Mouse (Mus musculus): Measurements from ENCODE around the gene Sclt1. TPM values are rescaled to one million over a fixed set of nuclear protein-coding genes. Genes with fewer than 3 reads are reported as not detected.

The Sclt1 gene
- polyA plus RNA-seq, 1 experiment = 2.1 TPM

GRCm38 (mm10) chr3:41607050-41607449 is 135.3 kb downstream of the Sclt1 start:
- no peaks in the 10 kb centered on the region for H3K27me3 ChIP-seq (ENCODE audit: control insufficient read depth, insufficient read depth, insufficient read length)
- peaks cover 78% of the 10 kb centered on the region for H3K36me3 ChIP-seq (ENCODE audit: control insufficient read depth, insufficient read depth)
- H3K79me3 ChIP-seq (ENCODE audit: low read depth) = peaks cover 10% of the 10 kb centered on the region
- TF ChIP-seq MYOG (IDR thresholded peaks at IDR 0.05; ENCODE audit: control insufficient read depth, extremely low read depth, insufficient read length) (no peak), CEBPB (IDR thresholded peaks at IDR 0.05; ENCODE audit: low read depth) (no peak)
- no peak overlapping the region for H3ac ChIP-seq (ENCODE audit: control insufficient read depth, insufficient read length, low read depth)
- H3K79me2 ChIP-seq (ENCODE audit: control insufficient read depth, insufficient read depth) = peaks cover 13% of the 10 kb centered on the region
- no peak overlapping the region for H3K4me3 ChIP-seq (ENCODE audit: insufficient read depth, poor library complexity, severe bottlenecking)

DNA sequence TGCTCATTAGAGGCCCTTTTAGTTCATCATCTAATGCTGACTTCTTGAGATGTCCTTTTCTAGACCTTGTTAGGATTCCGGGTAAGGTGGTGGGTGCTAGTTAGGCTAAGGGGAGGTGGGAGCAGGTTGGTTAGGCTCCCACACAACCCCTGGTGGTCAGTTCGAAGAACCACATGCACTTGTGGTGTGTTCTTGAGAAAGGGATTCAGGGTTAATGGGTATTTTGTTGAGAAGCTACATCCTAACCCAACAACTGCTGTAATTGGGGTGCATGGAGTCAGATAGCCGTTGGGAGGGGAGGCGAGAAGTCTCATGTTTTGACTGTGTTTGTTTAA is 136.0 kb downstream of the Sclt1 start:
- no peak overlapping the region for H3ac ChIP-seq (ENCODE audit: control insufficient read depth, insufficient read length, low read depth)
- H3K36me3 ChIP-seq (ENCODE audit: control insufficient read depth, insufficient read depth) = peaks cover 77% of the 10 kb centered on the region
- no peaks in the 10 kb centered on the region for H3K27me3 ChIP-seq (ENCODE audit: control insufficient read depth, insufficient read depth, insufficient read length)
- TF ChIP-seq USF1 (IDR thresholded peaks at IDR 0.05; ENCODE audit: low read depth) (no peak), FOSL1 (IDR thresholded peaks at IDR 0.05; ENCODE audit: insufficient read depth, low read length, poor library complexity, severe bottlenecking) (no peak), MYOD1 (IDR thresholded peaks at IDR 0.05; ENCODE audit: control insufficient read depth, insufficient read length, low read depth) (no peak), MAX (IDR thresholded peaks at IDR 0.05) (no peak), CEBPB (IDR thresholded peaks at IDR 0.05; ENCODE audit: low read depth) (no peak), CTCF (IDR thresholded peaks at IDR 0.05; ENCODE audit: control insufficient read depth, insufficient read depth, insufficient read length) (no peak), MYOG (IDR thresholded peaks at IDR 0.05; ENCODE audit: control insufficient read depth, extremely low read depth, insufficient read length) (no peak)
- peaks cover 20% of the 10 kb centered on the region for H3K79me2 ChIP-seq (ENCODE audit: control insufficient read depth, insufficient read depth)
- no peak overlapping the region for H3K4me3 ChIP-seq (ENCODE audit: insufficient read depth, poor library complexity, severe bottlenecking)
- H3K79me3 ChIP-seq (ENCODE audit: low read depth) = peaks cover 10% of the 10 kb centered on the region

DNA sequence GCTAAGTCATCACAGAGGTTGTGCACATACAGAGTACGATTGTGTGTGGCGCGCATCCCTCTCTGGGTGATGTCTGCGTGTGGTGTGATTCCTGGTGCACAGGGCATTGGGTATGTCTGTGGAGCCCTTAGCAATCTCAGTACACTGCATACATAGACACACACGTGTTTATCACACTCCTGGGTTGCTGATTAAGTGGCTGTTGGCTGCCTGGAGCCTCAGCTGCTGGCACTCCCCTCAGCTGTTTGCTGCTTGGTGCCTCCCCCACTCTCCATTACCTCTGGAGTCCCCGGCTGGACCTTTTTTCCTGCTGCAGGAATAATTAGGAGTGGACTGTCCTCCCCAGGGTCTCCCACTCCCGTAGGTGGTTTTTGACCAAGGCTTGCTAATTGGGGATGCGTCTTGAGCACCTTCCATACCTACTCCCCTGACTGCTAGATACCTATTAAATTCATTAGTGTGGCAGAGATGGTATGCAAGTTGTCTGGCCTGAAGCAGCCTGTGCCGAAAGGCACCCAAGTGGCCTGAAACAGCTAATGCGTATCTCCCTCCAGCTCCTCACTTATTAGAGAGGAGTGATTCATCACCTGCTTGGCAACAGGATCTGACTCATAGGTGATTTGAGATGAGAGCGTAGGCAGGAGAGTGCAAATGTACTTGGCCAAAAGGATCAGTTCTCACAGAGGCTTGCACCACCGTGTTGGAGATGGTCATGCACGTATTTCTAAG is 136.5 kb downstream of the Sclt1 start:
- Histone ChIP-seq H3K36me3 (ENCODE audit: control insufficient read depth, insufficient read depth) (peaks cover 72% of the 10 kb centered on the region), H3ac (ENCODE audit: control insufficient read depth, insufficient read length, low read depth) (no peak overlapping the region), H3K79me2 (ENCODE audit: control insufficient read depth, insufficient read depth) (peaks cover 21% of the 10 kb centered on the region), H3K27me3 (ENCODE audit: control insufficient read depth, insufficient read depth, insufficient read length) (no peaks in the 10 kb centered on the region), H3K4me3 (ENCODE audit: insufficient read depth, poor library complexity, severe bottlenecking) (no peak overlapping the region), H3K79me3 (ENCODE audit: low read depth) (peaks cover 10% of the 10 kb centered on the region)
- no peak for TF ChIP-seq MYOG (IDR thresholded peaks at IDR 0.05; ENCODE audit: control insufficient read depth, extremely low read depth, insufficient read length)
- no peak for TF ChIP-seq FOSL1 (IDR thresholded peaks at IDR 0.05; ENCODE audit: insufficient read depth, low read length, poor library complexity, severe bottlenecking)
- TF ChIP-seq MYOD1 (IDR thresholded peaks at IDR 0.05; ENCODE audit: control insufficient read depth, insufficient read length, low read depth) = peak; percentile 52
- no peak for TF ChIP-seq USF1 (IDR thresholded peaks at IDR 0.05; ENCODE audit: low read depth)
- TF ChIP-seq CEBPB (IDR thresholded peaks at IDR 0.05; ENCODE audit: low read depth) = no peak
- TF ChIP-seq CTCF (IDR thresholded peaks at IDR 0.05; ENCODE audit: control insufficient read depth, insufficient read depth, insufficient read length) = no peak

- no peaks in the 10 kb centered on the region for H3K27me3 ChIP-seq (ENCODE audit: control insufficient read depth, insufficient read depth, insufficient read length)
- peaks cover 71% of the 10 kb centered on the region for H3K36me3 ChIP-seq (ENCODE audit: control insufficient read depth, insufficient read depth)
- H3K4me3 ChIP-seq (ENCODE audit: insufficient read depth, poor library complexity, severe bottlenecking) = no peak overlapping the region
- TF ChIP-seq CEBPB (IDR thresholded peaks at IDR 0.05; ENCODE audit: low read depth) = peak; percentile 74
- TF ChIP-seq MAX (IDR thresholded peaks at IDR 0.05) = no peak
- H3K79me2 ChIP-seq (ENCODE audit: control insufficient read depth, insufficient read depth) = peaks cover 29% of the 10 kb centered on the region
- H3K79me3 ChIP-seq (ENCODE audit: low read depth) = peaks cover 10% of the 10 kb centered on the region
- no peak overlapping the region for H3ac ChIP-seq (ENCODE audit: control insufficient read depth, insufficient read length, low read depth)
Measured at GRCm38 (mm10) chr3:41604629-41605321, 137.5 kb downstream of the Sclt1 start.

- H3ac ChIP-seq (ENCODE audit: control insufficient read depth, insufficient read length, low read depth) = no peak overlapping the region
- H3K36me3 ChIP-seq (ENCODE audit: control insufficient read depth, insufficient read depth) = peaks cover 71% of the 10 kb centered on the region
- no peak overlapping the region for H3K4me3 ChIP-seq (ENCODE audit: insufficient read depth, poor library complexity, severe bottlenecking)
- peaks cover 12% of the 10 kb centered on the region for H3K79me3 ChIP-seq (ENCODE audit: low read depth)
- no peak for TF ChIP-seq CEBPB (IDR thresholded peaks at IDR 0.05; ENCODE audit: low read depth)
- TF ChIP-seq MYOG (IDR thresholded peaks at IDR 0.05; ENCODE audit: control insufficient read depth, extremely low read depth, insufficient read length) = no peak
- peaks cover 35% of the 10 kb centered on the region for H3K79me2 ChIP-seq (ENCODE audit: control insufficient read depth, insufficient read depth)
- no peaks in the 10 kb centered on the region for H3K27me3 ChIP-seq (ENCODE audit: control insufficient read depth, insufficient read depth, insufficient read length)
Measured at GRCm38 (mm10) chr3:41603470-41604019, 138.8 kb downstream of the Sclt1 start.

DNA sequence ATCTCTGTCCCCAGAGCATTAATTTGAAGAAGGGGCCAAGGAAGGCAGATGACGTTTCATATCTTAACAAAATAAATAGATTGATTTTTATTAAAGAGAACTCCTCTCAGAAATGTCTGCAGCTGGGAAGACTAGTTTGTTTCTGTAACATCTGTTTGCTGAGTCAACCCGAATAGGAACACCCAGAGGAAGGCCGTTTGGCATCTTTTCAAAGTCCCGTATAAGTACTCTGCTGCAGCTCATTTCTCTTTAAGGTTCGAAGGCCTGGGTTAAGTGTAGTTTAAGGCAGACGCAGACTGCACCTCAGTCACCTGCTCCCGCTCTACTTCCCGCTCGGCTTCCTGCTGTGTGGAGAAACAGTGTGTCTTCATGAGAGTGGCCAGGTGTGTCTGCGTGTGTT is 139.4 kb downstream of the Sclt1 start:
- TF ChIP-seq USF1 (IDR thresholded peaks at IDR 0.05; ENCODE audit: low read depth) (no peak), CTCF (IDR thresholded peaks at IDR 0.05; ENCODE audit: control insufficient read depth, insufficient read depth, insufficient read length) (no peak), FOSL1 (IDR thresholded peaks at IDR 0.05; ENCODE audit: insufficient read depth, low read length, poor library complexity, severe bottlenecking) (no peak), MAX (IDR thresholded peaks at IDR 0.05) (no peak), MYOG (IDR thresholded peaks at IDR 0.05; ENCODE audit: control insufficient read depth, extremely low read depth, insufficient read length) (no peak), MYOD1 (IDR thresholded peaks at IDR 0.05; ENCODE audit: control insufficient read depth, insufficient read length, low read depth) (no peak), CEBPB (IDR thresholded peaks at IDR 0.05; ENCODE audit: low read depth) (no peak)
- Histone ChIP-seq H3K4me3 (ENCODE audit: insufficient read depth, poor library complexity, severe bottlenecking) (no peak overlapping the region), H3K36me3 (ENCODE audit: control insufficient read depth, insufficient read depth) (peaks cover 72% of the 10 kb centered on the region), H3K79me3 (ENCODE audit: low read depth) (peaks cover 13% of the 10 kb centered on the region), H3K79me2 (ENCODE audit: control insufficient read depth, insufficient read depth) (peaks cover 35% of the 10 kb centered on the region), H3K27me3 (ENCODE audit: control insufficient read depth, insufficient read depth, insufficient read length) (no peaks in the 10 kb centered on the region), H3ac (ENCODE audit: control insufficient read depth, insufficient read length, low read depth) (no peak overlapping the region)
